Mouse (Mus musculus): Measurements from ENCODE around the gene Gm11034.

The Gm11034 gene

GRCm38 (mm10) chr8:72211846-72212245, 1.6 kb downstream of the Gm11034 start:
- DNase-seq (ENCODE audit: low read depth), result no peak

- no peak for DNase-seq (ENCODE audit: low read depth)
Observed at GRCm38 (mm10) chr8:72210710-72211109, 2.7 kb downstream of the Gm11034 start.

GRCm38 (mm10) chr8:72210222-72210621, 3.2 kb downstream of the Gm11034 start:
- DNase-seq (ENCODE audit: low read depth), result no peak

- DNase-seq (ENCODE audit: low read depth), result no peak
Observed at GRCm38 (mm10) chr8:72208582-72208981, 4.9 kb downstream of the Gm11034 start.

GRCm38 (mm10) chr8:72197997-72198396, 15.4 kb downstream of the Gm11034 start:
- no peak for DNase-seq (ENCODE audit: low read depth)

GRCm38 (mm10) chr8:72192065-72192464, 21.4 kb downstream of the Gm11034 start:
- no peak for DNase-seq (ENCODE audit: low read depth)

GRCm38 (mm10) chr8:72190215-72190539, 23.3 kb downstream of the Gm11034 start:
- no peak for DNase-seq (ENCODE audit: low read depth)

- DNase-seq (ENCODE audit: low read depth), result no peak
Observed at GRCm38 (mm10) chr8:72189417-72190214, 23.8 kb downstream of the Gm11034 start, which contains the start of gene Hsh2d. Gene Hsh2d (plus strand): TSS chr8:72189638.

- DNase-seq (ENCODE audit: low read depth), result no peak
Observed at GRCm38 (mm10) chr8:72187793-72188331, 25.6 kb downstream of the Gm11034 start.

GRCm38 (mm10) chr8:72183554-72184202, 29.8 kb downstream of the Gm11034 start:
- no peak for DNase-seq (ENCODE audit: low read depth)

- peak; percentile 56 for DNase-seq (ENCODE audit: low read depth)
Observed at GRCm38 (mm10) chr8:72177346-72177925, 36.0 kb downstream of the Gm11034 start.

GRCm38 (mm10) chr8:72169681-72170249, 43.7 kb downstream of the Gm11034 start:
- no peak for DNase-seq (ENCODE audit: low read depth)

- DNase-seq (ENCODE audit: low read depth), result no peak
Observed at GRCm38 (mm10) chr8:72169098-72169668, 44.3 kb downstream of the Gm11034 start.
